Mouse (Mus musculus): Measurements from ENCODE around the gene Gm29423.
"Not testable (repeated sequence)": the region's sequence is repeated elsewhere in the genome, so short reads cannot be mapped to it uniquely, and the experiment has no call there.

The Gm29423 gene

DNA sequence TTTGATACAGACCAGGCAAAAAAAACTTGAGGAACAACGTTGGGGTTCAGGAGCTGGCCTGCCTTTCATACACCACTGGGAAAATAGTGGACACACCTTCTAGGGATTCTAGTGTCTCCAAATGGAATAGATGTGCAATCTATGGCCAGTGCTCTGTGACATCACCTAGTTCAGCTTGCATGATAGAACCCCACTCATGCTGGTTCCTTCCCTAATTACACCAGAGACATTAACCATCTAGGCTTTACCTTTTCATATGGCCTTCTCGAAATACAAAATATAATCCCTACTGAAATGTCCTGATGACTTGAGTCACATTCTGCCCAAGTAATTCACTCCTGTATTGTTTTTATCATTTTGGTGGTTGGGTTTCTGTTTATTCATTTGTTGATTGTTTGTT is at the start of gene Gm29423, which contains the start of gene Gm29644:
Gene Gm29423, minus strand, starts transcription at position 101 of the 400 bp plus-strand sequence.
Gene Gm29644, minus strand, starts transcription at position 157 of the 400 bp plus-strand sequence.
- not testable (repeated sequence) for DNase-seq (ENCODE audit: low spot score)

DNA sequence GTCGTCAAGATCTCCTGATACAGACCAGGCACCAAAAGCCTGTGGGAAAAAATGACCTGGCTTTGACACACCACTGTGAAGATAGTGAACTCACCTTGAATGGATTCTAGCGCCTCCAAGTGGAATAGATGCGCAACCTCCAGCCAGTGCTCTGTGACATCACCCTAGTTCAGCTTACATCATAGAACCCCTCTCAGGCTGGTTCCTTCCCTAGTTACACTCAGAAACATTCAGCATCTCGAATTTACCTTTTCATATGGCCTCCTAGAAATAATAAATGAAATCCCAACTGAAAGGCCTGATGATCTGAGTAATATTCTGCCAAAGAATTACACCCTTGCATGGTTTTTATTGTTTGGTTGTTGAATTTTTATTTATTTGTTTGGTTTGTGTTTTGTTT is 29.5 kb downstream of the Gm29423 start, which contains the start of gene Gm21118:
Gene Gm21118, minus strand, starts transcription at position 101 of the 400 bp plus-strand sequence.
- not testable (repeated sequence) for DNase-seq (ENCODE audit: low spot score)
